Mouse (Mus musculus) C2C12 (cell line): ENCODE measurements around the gene Fbxw10.

Source experiments
- CTCF ChIP-seq: IDR thresholded peaks from one replicate; pipeline ENCODE4 v1.5.1; 2011; ENCODE audit not compliant: control insufficient read depth, insufficient read depth, insufficient read length
- MAX ChIP-seq: IDR thresholded peaks from one replicate; pipeline ENCODE4 v1.6.1; 2011; ENCODE audit warnings: mild to moderate bottlenecking, control low read depth
- MYOD1 ChIP-seq: IDR thresholded peaks from one replicate; pipeline ENCODE4 v1.6.1; 2011; ENCODE audit warnings: low read depth; ENCODE audit not compliant: control insufficient read depth, insufficient read length
- MYOG ChIP-seq: IDR thresholded peaks from one replicate; pipeline ENCODE4 v1.6.1; 2011; ENCODE audit not compliant: control insufficient read depth, insufficient read length; ENCODE audit errors: extremely low read depth
- USF1 ChIP-seq: IDR thresholded peaks from one replicate; pipeline ENCODE4 v1.6.1; 2011; ENCODE audit warnings: low read depth, mild to moderate bottlenecking, control low read depth, moderate library complexity

GRCm38 (mm10) chr11:62873479-62873878 lies 26.6 kb downstream of the Fbxw10 start:
- TF ChIP-seq USF1 (no peak), CTCF (no peak), MYOD1 (no peak), MYOG (no peak), MAX (no peak)
